Mouse (Mus musculus) erythroid progenitor cell, adult 5-6 weeks (primary cell): ENCODE data around the gene Ubxn6. TPM values are rescaled to one million over a fixed set of nuclear protein-coding genes. Genes with fewer than 3 reads are reported as not detected.

ENCODE experiments used
- total RNA-seq, 2 experiments: library from RNA; stranded (forward) in 1 of 2; stranded (reverse) in 1 of 2; fragments of 150-400 nt in 1 of 2; fragments of 186-747, 209-891 nt in 1 of 2; gene quantifications; 2 replicates each; pipeline versions ENCODE4 v1.2.3 to v1.2.4; 2015 to 2017; ENCODE audit warnings: low replicate concordance in 2 of 2

Ubxn6 gene
- total RNA-seq, 2 experiments from 2014 or later = 1.9 to 8.4 TPM

Other genes with a start within 250 kb of the Ubxn6 start
- 1.3 TPM in 1 of 2 replicates, not detected in the other for gene Zfp119a, start 196.1 kb downstream of the Ubxn6 start, total RNA-seq (2015; ENCODE audit: low replicate concordance)
- gene Zfp119a, start 196.1 kb downstream of the Ubxn6 start, total RNA-seq (2017; ENCODE audit: low replicate concordance) = 1.0 and 2.8 TPM in 2 replicates
- gene Zfp959, start 182.9 kb downstream of the Ubxn6 start, total RNA-seq (2015; ENCODE audit: low replicate concordance) = 5.0 and 9.0 TPM in 2 replicates
- 3.6 and 5.7 TPM in 2 replicates for gene Zfp959, start 182.9 kb downstream of the Ubxn6 start, total RNA-seq (2017; ENCODE audit: low replicate concordance)
- gene Zfp119b, start 125.5 kb downstream of the Ubxn6 start, total RNA-seq (2015; ENCODE audit: low replicate concordance) = 1.4 TPM in 1 of 2 replicates, not detected in the other
- 1.2 and 6.4 TPM in 2 replicates for gene Zfp119b, start 125.5 kb downstream of the Ubxn6 start, total RNA-seq (2017; ENCODE audit: low replicate concordance)
- gene Ebi3, start 122.4 kb downstream of the Ubxn6 start, total RNA-seq (2015; ENCODE audit: low replicate concordance) = 5.4 and 6.8 TPM in 2 replicates
- gene Ebi3, start 122.4 kb downstream of the Ubxn6 start, total RNA-seq (2017; ENCODE audit: low replicate concordance) = 4.0 and 16.4 TPM in 2 replicates
- gene Yju2, start 115.9 kb downstream of the Ubxn6 start, total RNA-seq (2015; ENCODE audit: low replicate concordance) = 3.8 and 5.4 TPM in 2 replicates
- 1.7 and 5.4 TPM in 2 replicates for gene Yju2, start 115.9 kb downstream of the Ubxn6 start, total RNA-seq (2017; ENCODE audit: low replicate concordance)
- gene Shd, start 104.6 kb downstream of the Ubxn6 start, total RNA-seq (2015; ENCODE audit: low replicate concordance) = not detected in 2 replicates
- gene Shd, start 104.6 kb downstream of the Ubxn6 start, total RNA-seq (2017; ENCODE audit: low replicate concordance) = not detected in 2 replicates
- gene Fsd1, start 88.5 kb downstream of the Ubxn6 start, total RNA-seq (2015; ENCODE audit: low replicate concordance) = not detected in 2 replicates
- gene Fsd1, start 88.5 kb downstream of the Ubxn6 start, total RNA-seq (2017; ENCODE audit: low replicate concordance) = not detected in 2 replicates
- not detected in 2 replicates for gene Stap2, start 69.4 kb downstream of the Ubxn6 start, total RNA-seq (2015; ENCODE audit: low replicate concordance)
- 0.98 TPM in 1 of 2 replicates, not detected in the other for gene Stap2, start 69.4 kb downstream of the Ubxn6 start, total RNA-seq (2017; ENCODE audit: low replicate concordance)
- gene Mpnd, start 69.3 kb downstream of the Ubxn6 start, total RNA-seq (2015; ENCODE audit: low replicate concordance) = 4.0 and 6.7 TPM in 2 replicates
- 2.3 and 35.3 TPM in 2 replicates for gene Mpnd, start 69.3 kb downstream of the Ubxn6 start, total RNA-seq (2017; ENCODE audit: low replicate concordance)
- 14.4 and 14.7 TPM in 2 replicates for gene Sh3gl1, start 38.4 kb downstream of the Ubxn6 start, total RNA-seq (2015; ENCODE audit: low replicate concordance)
- 27.6 and 28.1 TPM in 2 replicates for gene Sh3gl1, start 38.4 kb downstream of the Ubxn6 start, total RNA-seq (2017; ENCODE audit: low replicate concordance)
- gene Chaf1a, start 34.6 kb downstream of the Ubxn6 start, total RNA-seq (2015; ENCODE audit: low replicate concordance) = 26.4 and 28.1 TPM in 2 replicates
- gene Chaf1a, start 34.6 kb downstream of the Ubxn6 start, total RNA-seq (2017; ENCODE audit: low replicate concordance) = 32.6 and 39.0 TPM in 2 replicates
- 36.5 and 71.4 TPM in 2 replicates for gene Hdgfl2, start 4.6 kb upstream of the Ubxn6 start, total RNA-seq (2015; ENCODE audit: low replicate concordance)
- 125 and 144 TPM in 2 replicates for gene Hdgfl2, start 4.6 kb upstream of the Ubxn6 start, total RNA-seq (2017; ENCODE audit: low replicate concordance)
- not detected in 2 replicates for gene Plin4, start 34.8 kb upstream of the Ubxn6 start, total RNA-seq (2015; ENCODE audit: low replicate concordance)
- gene Plin4, start 34.8 kb upstream of the Ubxn6 start, total RNA-seq (2017; ENCODE audit: low replicate concordance) = not detected in 2 replicates
- not detected in 2 replicates for gene Plin5, start 42.6 kb upstream of the Ubxn6 start, total RNA-seq (2015; ENCODE audit: low replicate concordance)
- gene Plin5, start 42.6 kb upstream of the Ubxn6 start, total RNA-seq (2017; ENCODE audit: low replicate concordance) = not detected in 2 replicates
- gene Lrg1, start 47.0 kb upstream of the Ubxn6 start, total RNA-seq (2015; ENCODE audit: low replicate concordance) = 1.7 and 8.6 TPM in 2 replicates
- gene Lrg1, start 47.0 kb upstream of the Ubxn6 start, total RNA-seq (2017; ENCODE audit: low replicate concordance) = 3.9 and 6.9 TPM in 2 replicates
- 1.4 TPM in 1 of 2 replicates, not detected in the other for gene Sema6b, start 65.3 kb upstream of the Ubxn6 start, total RNA-seq (2015; ENCODE audit: low replicate concordance)
- gene Sema6b, start 65.3 kb upstream of the Ubxn6 start, total RNA-seq (2017; ENCODE audit: low replicate concordance) = 0.83 TPM in 1 of 2 replicates, not detected in the other
- 1.3 and 1.4 TPM in 2 replicates for gene Tnfaip8l1, start 87.4 kb upstream of the Ubxn6 start, total RNA-seq (2015; ENCODE audit: low replicate concordance)
- 0.26 and 1.6 TPM in 2 replicates for gene Tnfaip8l1, start 87.4 kb upstream of the Ubxn6 start, total RNA-seq (2017; ENCODE audit: low replicate concordance)
- 9.6 and 11.2 TPM in 2 replicates for gene Mydgf, start 108.9 kb upstream of the Ubxn6 start, total RNA-seq (2015; ENCODE audit: low replicate concordance)
- 5.6 and 6.8 TPM in 2 replicates for gene Mydgf, start 108.9 kb upstream of the Ubxn6 start, total RNA-seq (2017; ENCODE audit: low replicate concordance)
- gene Dpp9, start 143.9 kb upstream of the Ubxn6 start, total RNA-seq (2015; ENCODE audit: low replicate concordance) = 5.8 and 11.7 TPM in 2 replicates
- 6.5 and 8.9 TPM in 2 replicates for gene Dpp9, start 143.9 kb upstream of the Ubxn6 start, total RNA-seq (2017; ENCODE audit: low replicate concordance)
- 7.2 and 8.4 TPM in 2 replicates for gene Fem1a, start 181.8 kb upstream of the Ubxn6 start, total RNA-seq (2015; ENCODE audit: low replicate concordance)
- 5.7 and 7.6 TPM in 2 replicates for gene Fem1a, start 181.8 kb upstream of the Ubxn6 start, total RNA-seq (2017; ENCODE audit: low replicate concordance)
- 4.0 and 4.6 TPM in 2 replicates for gene Ticam1, start 201.8 kb upstream of the Ubxn6 start, total RNA-seq (2015; ENCODE audit: low replicate concordance)
- gene Ticam1, start 201.8 kb upstream of the Ubxn6 start, total RNA-seq (2017; ENCODE audit: low replicate concordance) = 1.4 and 2.6 TPM in 2 replicates
- 2.2 and 2.5 TPM in 2 replicates for gene Plin3, start 217.8 kb upstream of the Ubxn6 start, total RNA-seq (2015; ENCODE audit: low replicate concordance)
- 5.6 and 6.7 TPM in 2 replicates for gene Plin3, start 217.8 kb upstream of the Ubxn6 start, total RNA-seq (2017; ENCODE audit: low replicate concordance)
- not detected in 2 replicates for gene Arrdc5, start 225.3 kb upstream of the Ubxn6 start, total RNA-seq (2015; ENCODE audit: low replicate concordance)
- not detected in 2 replicates for gene Arrdc5, start 225.3 kb upstream of the Ubxn6 start, total RNA-seq (2017; ENCODE audit: low replicate concordance)
- gene Uhrf1, start 228.3 kb upstream of the Ubxn6 start, total RNA-seq (2015; ENCODE audit: low replicate concordance) = 86.9 and 122 TPM in 2 replicates
- 178 and 179 TPM in 2 replicates for gene Uhrf1, start 228.3 kb upstream of the Ubxn6 start, total RNA-seq (2017; ENCODE audit: low replicate concordance)